Comparison of ENCODE assay signal across 8 mouse cellular contexts in the genomic region with DNA sequence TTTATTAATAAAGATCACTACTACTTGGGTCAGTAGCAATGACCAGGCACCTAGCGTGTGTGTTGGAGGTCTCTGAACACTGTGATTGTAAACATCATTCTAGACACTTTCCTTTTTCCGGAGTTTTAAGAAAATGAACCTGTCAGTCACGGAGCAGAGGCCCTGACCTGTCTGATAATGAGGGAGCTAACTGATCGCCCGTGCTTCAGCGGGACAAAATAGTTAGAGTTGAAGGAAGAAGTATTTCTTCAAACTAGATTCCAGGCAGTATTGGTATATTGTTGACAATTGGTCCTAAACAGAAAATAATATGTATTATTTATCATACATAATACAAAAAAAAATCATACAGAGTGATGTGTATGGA. TPM values are rescaled to one million over a fixed set of nuclear protein-coding genes. Genes with fewer than 3 reads are reported as not detected.
DNase-seq lines count a peak whose midpoint lies in the region; ATAC-seq and TF ChIP-seq lines count a peak whose summit lies in the region.

No protein-coding gene starts in this region.

- no peaks in the 10 kb centered on the region for H3K9me3 ChIP-seq in heart, embryonic 14.5 days (ENCODE audit: control insufficient read depth, low read length)
- no peaks in the 10 kb centered on the region for H3K9me3 ChIP-seq in ES-E14 (ENCODE audit: control insufficient read depth, insufficient read depth, low read depth, low read length)
- no peaks in the 10 kb centered on the region for H3K9me3 ChIP-seq in forebrain, postnatal 0 days (ENCODE audit: low read length)

- no peaks in the 10 kb centered on the region for H3K27me3 ChIP-seq in heart, embryonic 14.5 days (ENCODE audit: control insufficient read depth, insufficient read depth, low read length)
- H3K27me3 ChIP-seq in forebrain, postnatal 0 days (ENCODE audit: insufficient read depth, low read length) = no peaks in the 10 kb centered on the region

- H3K4me1 ChIP-seq in heart, embryonic 14.5 days (ENCODE audit: control insufficient read depth in 2 of 2, insufficient read depth in 2 of 2, low read length in 2 of 2) = peaks cover 0 to 6% of the 10 kb centered on the region in 2 experiments; a peak in 2 of 4 replicates
- 0 out of 4 replicates have a peak, but pooled peaks cover 0 to 2% of the 10 kb centered on the region in 2 experiments for H3K4me1 ChIP-seq in ES-E14 (ENCODE audit: control insufficient read depth in 2 of 2, insufficient read depth in 2 of 2, low read length in 2 of 2, poor library complexity in 1 of 2)
- H3K4me1 ChIP-seq in forebrain, postnatal 0 days (ENCODE audit: insufficient read depth) = peaks cover 5% of the 10 kb centered on the region

- peak overlapping the region in 1 of 2 experiments; percentile 84; a peak in 2 of 4 replicates for H3K27ac ChIP-seq in heart, embryonic 14.5 days (replicated peaks in 1 of 2; ENCODE audit: control insufficient read depth in 1 of 2, insufficient read depth in 1 of 2, low read depth in 2 of 2, low read length in 2 of 2)
- H3K27ac ChIP-seq in ES-E14 (ENCODE audit: insufficient read depth, low read depth, low read length, poor library complexity, severe bottlenecking) = no peak overlapping the region
- H3K27ac ChIP-seq in forebrain, postnatal 0 days (ENCODE audit: low read depth, low read length) = peak overlapping the region; percentile 88
- peak overlapping the region; percentile 71 for H3K27ac ChIP-seq in macrophage

- ATAC-seq in heart, embryonic 14.5 days (ENCODE audit: insufficient number of reproducible peaks, insufficient read depth, low FRiP score, low read depth) = no peak
- ATAC-seq in forebrain, postnatal 0 days = no peak

- H3K36me3 ChIP-seq in heart, embryonic 14.5 days (ENCODE audit: control insufficient read depth, insufficient read depth, low read length) = peaks cover 14% of the 10 kb centered on the region
- H3K36me3 ChIP-seq in ES-E14 (ENCODE audit: control insufficient read depth, insufficient read depth, low read length, poor library complexity, severe bottlenecking) (no peaks in the 10 kb centered on the region; the same call in 1 of the 2 replicates), macrophage (ENCODE audit: inconsistent target) (no peaks in the 10 kb centered on the region)
- H3K36me3 ChIP-seq in forebrain, postnatal 0 days (ENCODE audit: insufficient read depth) = peaks cover 12% of the 10 kb centered on the region; the same call in 1 of the 2 replicates

- peak overlapping the region; percentile 74 to 81 for H3K4me3 ChIP-seq in heart, embryonic 14.5 days (ENCODE audit: control insufficient read depth in 1 of 2, insufficient read depth in 1 of 2, low read depth in 1 of 2, low read length in 2 of 2)
- H3K4me3 ChIP-seq in ES-E14 (ENCODE audit: insufficient read depth in 1 of 2, low read depth in 1 of 2, low read length in 2 of 2, poor library complexity in 1 of 2, severe bottlenecking in 1 of 2) (peak overlapping the region; percentile 79 to 82), macrophage (ENCODE audit: inconsistent target) (peak overlapping the region; percentile 74)
- peak overlapping the region; percentile 73 for H3K4me3 ChIP-seq in forebrain, postnatal 0 days (ENCODE audit: low read depth, low read length)

- no peak for DNase-seq in heart, adult 11 months
- DNase-seq in ES-E14 (ENCODE audit: low read depth, low spot score) = no peak
- DNase-seq in forebrain, postnatal 0 days = no peak
- DNase-seq in right cerebral cortex, adult 18-20 months = no peak
- no peak for DNase-seq in testis, postnatal 14 days (ENCODE audit: low spot score)
- no peak for DNase-seq in cerebellum, adult 8-10 months

- H3K79me2 ChIP-seq in macrophage (ENCODE audit: inconsistent target) = peaks cover 57% of the 10 kb centered on the region

- WGBS in heart, embryonic 14.5 days = 3% methylated on average over 6 of the region's 6 CpGs
- WGBS in forebrain, postnatal 0 days = 3% methylated on average over 6 of the region's 6 CpGs
- 0% methylated on average over 6 of the region's 6 CpGs for WGBS in macrophage (ENCODE audit: missing documents)

- in situ Hi-C loops in ES-E14 (cut with MboI; ENCODE audit: low sequenced_read_pairs in 2 of 2, unreplicated experiment in 2 of 2) = no loop called here

- peak overlapping the region; percentile 63 for H3K4me2 ChIP-seq in heart, embryonic 14.5 days (ENCODE audit: low read length)
- H3K4me2 ChIP-seq in forebrain, postnatal 0 days (ENCODE audit: low read depth) = peak overlapping the region; percentile 66

- peak overlapping the region; percentile 92 for H3K9ac ChIP-seq in heart, embryonic 14.5 days (ENCODE audit: low read length)
- peak overlapping the region; percentile 86 for H3K9ac ChIP-seq in ES-E14 (ENCODE audit: insufficient read depth, low read depth, low read length, poor library complexity, severe bottlenecking)
- peak overlapping the region; percentile 89 for H3K9ac ChIP-seq in forebrain, postnatal 0 days

- no peak for TF ChIP-seq CTCF in forebrain, postnatal 0 days (IDR thresholded peaks at IDR 0.05; ENCODE audit: low read depth)

TF ChIP-seq in ES-E14, 5 proteins besides CTCF, POLR2A, EP300 and RAD21:
- TF ChIP-seq HCFC1 (IDR thresholded peaks at IDR 0.05; ENCODE audit: borderline replicate concordance, insufficient read depth, low read length) (no peak), ZC3H11A (IDR thresholded peaks at IDR 0.05; ENCODE audit: borderline replicate concordance, low read depth, low read length) (no peak)

RNA-seq across cellular contexts. Expression of gene Dync1i2, which starts 0.8 kb away (rescaled TPM):
- polyA plus RNA-seq in heart, embryonic 14.5 days (2014; fragmentation: Nextera tagmentation; extraction: Ambion mirVana) = 73.3 and 73.4 TPM in 2 replicates
- total RNA-seq in ES-E14 (2012; rRNA removed) = 27.4 and 38.6 TPM in 2 replicates
- total RNA-seq in forebrain, postnatal 0 days (2014; rRNA removed) = 207 and 241 TPM in 2 replicates
- 189 and 197 TPM in 2 replicates for polyA plus RNA-seq in forebrain, postnatal 0 days (2015; fragmentation: Nextera tagmentation; extraction: Ambion mirVana)
- total RNA-seq in macrophage (2018; cell fraction: chromatin; rRNA removed) = 100 to 1,000 TPM in 24 of 26 experiments, 10 to 100 TPM in 2; 93.1 to 332 (median 148) TPM
- 100 to 1,000 TPM; 134 to 184 (median 162) TPM for total RNA-seq in macrophage (2018; cell fraction: cytosol; rRNA removed)
- 100 to 1,000 TPM in 23 of 26 experiments, 10 to 100 TPM in 3; 94.9 to 355 (median 159) TPM for total RNA-seq in macrophage (2018; cell fraction: nucleus; rRNA removed)
- polyA plus RNA-seq in macrophage (2018) = 168 to 235 TPM (median 216 TPM) in 3 replicates
